Mouse (Mus musculus): Measurements from ENCODE around the gene Nfkb2.

Gene Nfkb2

DNA sequence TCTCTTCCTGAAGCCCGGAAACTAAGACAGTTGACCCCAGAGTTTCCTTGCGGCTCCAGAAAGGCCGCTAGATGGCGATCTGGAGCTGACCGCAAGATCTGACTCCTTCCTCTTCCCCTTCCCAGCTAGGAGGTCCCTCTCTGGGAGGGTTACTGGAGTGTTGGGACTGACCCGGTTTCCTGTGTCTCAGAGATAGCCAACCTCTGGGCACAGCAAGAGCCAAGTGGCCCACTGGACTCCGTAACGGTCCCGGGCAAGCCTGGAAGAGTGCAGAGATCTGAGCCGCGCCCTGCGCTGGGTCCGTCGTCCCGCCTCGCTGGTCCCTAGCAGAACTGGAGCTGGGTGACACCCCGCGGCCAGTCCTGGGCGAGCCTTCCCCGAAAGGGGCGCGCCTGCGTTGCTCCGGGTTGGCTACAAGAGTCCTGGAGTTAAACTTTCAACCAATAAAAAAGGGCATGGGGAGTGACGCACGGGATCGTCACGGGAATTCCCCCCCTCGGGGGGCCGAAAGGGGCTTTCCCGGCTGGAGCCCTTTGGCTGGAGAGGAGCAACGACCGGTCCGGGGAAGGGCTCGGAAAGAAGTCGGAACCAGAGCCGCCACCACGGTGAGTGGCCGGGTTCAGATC, at the start of gene Nfkb2:
TSS of gene Nfkb2 (plus strand) at position 105 of the 626 bp plus-strand sequence.
- in situ Hi-C loops (cut with MboI, MseI) = loop anchor here (10.0 kb wide), 2 partner anchors 170 to 1270 kb away; partner anchors contain the start of gene Elovl3

DNA sequence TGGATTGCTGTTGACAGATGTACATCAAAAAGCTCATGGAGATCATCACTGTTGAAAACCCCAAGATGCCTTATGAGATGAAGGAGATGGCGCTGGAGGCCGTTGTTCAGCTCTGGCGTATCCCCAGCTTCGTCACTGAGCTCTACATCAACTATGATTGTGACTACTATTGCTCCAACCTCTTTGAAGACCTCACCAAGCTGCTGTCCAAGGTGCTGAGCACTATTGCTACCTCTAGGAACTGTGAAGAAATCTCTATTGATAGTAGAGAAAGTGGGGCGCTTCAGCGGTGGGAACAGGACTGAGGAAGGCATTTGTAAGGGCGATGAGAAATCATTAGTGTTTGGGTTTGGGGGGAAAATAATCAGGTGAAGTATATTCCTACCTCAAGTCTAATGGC, 39.4 kb upstream of the Nfkb2 start:
- in situ Hi-C loops (cut with MboI, MseI) = no loop called here

DNA sequence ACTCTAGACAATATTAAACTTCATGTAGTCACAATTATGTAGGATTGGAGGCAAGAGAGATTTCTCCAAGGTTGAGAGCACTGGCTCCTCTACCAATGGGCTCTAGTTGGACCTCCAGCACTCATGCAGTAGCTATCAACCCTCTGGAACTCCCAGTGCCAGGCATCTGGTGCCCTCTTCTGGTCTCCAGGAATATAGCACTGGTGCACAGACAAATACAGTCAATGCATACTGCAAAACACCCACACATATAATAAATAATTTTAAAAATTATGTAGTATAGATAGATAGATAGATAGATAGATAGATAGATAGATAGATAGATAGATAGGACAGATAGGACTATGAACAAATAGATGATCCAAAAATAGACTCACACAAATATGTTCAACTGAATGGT, 28.8 kb upstream of the Nfkb2 start:
- in situ Hi-C loops (cut with MboI, MseI) = no loop called here

DNA sequence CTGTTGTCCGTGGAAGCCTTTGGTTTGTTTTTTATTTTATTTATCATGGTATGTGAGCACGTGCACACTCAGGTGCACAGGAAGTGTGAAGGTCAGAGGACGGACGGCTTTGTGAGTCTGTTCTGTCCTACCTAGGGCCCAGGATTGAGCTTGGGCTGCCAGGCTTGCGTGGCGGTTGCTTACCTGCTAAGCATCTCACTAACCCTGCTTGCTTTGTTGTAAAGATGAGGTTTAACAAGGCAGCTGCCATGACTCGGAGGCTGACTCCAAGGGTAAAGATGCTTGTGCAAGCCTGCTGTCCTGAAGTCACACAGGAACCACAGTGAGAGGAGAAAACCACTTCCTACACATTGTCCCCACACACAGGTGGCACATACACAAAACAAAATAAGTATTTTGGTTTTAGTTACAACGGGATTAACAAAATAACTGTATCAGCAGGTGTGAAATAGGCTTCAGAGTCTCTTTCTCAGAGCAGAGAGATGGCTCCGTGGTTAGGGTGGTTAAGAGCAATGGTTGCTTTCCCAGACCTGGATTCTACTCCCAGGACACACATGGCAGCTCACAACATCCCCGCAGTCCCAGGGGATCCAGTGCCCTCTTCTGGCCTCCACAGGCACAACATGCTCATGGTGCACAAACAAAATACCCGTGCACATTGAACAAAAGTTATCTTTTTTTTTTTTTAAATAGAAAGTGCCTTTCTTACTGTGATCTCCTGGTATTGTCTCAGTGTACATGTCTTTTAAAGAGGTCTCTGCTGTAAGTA, 21.9 kb upstream of the Nfkb2 start:
- in situ Hi-C loops (cut with MboI, MseI) = no loop called here

DNA sequence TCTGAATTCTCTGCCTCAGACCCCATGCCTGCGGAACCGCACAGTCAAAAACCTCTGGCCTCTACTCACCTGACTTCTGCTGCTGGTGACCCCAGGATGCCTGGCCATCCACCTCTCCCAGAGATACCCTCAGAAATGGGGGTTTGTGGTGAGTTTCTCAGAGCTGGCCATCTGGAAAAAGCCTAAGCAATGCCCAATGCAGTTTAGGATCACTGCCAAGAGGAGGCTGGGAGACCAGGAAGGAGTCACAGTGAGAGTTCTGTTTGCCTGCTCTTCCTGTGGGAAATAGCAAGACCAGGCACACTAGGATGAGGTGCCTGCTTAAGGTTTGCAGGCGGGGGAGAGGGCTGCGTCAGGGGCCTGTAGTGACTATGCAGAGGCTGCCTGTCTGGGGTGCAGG, 19.4 kb upstream of the Nfkb2 start:
- in situ Hi-C loops (cut with MboI, MseI) = no loop called here

DNA sequence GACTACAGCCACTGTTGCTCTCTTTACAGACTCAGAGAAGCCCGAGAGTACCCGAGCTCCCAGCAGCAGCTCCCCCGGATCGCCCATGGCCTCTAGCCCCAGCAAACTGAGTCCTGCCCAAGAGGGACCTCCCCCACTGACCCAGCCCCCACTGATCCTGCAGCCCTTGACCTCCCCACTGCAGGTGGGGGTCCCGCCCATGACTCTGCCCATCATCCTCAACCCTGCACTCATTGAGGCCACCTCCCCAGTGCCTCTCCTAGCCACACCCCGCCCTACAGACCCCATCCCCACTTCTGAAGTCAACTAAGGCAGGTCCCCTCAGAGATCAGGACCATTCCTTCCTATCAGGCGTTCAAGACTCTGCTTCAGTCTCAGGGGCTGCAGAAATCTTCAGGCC, 18.5 kb upstream of the Nfkb2 start:
- in situ Hi-C loops (cut with MboI, MseI) = no loop called here

DNA sequence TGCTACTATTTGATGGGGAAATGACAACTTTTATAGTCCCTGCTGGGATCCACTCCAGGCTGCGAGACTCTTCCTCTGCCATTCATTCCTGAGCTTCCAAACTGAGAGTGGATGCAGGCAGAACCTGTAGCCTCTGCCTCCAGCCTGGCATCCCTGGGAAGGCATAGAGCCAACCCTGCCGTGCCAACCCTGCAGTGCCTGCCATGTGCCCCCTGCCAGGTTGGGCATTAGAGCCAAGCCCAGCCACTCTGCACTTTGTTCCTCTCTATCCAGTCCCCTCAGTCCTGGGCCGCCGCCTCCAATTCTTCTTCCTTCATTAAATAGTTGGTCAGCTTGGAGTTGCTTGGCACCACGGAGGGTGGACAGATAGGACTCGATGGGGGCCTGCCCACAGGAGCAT, 18.1 kb upstream of the Nfkb2 start:
- in situ Hi-C loops (cut with MboI, MseI) = no loop called here

DNA sequence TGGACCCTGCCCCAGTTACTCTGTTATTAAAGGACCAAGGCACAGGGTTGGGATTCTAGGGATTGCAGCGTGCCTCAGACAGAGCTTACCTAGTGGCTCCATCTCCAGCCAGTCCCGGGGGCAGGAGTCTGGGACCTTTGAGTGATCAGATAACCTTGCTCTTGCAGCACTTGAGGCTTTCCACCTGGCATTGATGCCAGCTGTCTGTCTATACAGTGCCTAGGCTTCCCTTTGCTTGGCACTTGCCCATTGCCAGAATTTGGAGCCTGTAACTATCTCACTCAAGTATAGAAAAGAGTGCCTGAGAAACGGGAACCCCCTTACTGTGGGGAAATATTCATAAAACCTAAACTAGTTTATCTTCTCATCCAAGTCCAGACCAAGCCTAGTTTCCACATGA, 17.2 kb upstream of the Nfkb2 start:
- in situ Hi-C loops (cut with MboI, MseI) = no loop called here

DNA sequence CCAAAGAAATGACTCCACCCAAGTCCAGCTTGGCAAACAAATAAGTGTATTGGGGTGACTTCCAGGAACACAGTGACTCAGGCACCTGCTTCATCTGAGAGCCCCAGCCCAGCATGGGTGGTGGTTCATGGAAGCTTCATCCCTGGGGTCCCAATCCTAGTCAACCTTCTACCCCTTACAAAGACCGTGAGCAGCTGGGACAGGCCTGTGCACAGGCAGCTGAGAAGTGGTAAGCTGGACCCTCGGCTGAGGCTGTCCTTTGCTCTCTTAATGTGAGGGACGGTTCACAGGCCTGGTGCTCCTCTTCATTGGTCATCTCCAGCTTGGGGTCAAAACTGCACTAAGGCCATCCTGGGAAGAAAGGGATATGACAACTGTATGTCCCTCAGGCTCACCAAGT, 16.6 kb upstream of the Nfkb2 start:
- in situ Hi-C loops (cut with MboI, MseI) = no loop called here

DNA sequence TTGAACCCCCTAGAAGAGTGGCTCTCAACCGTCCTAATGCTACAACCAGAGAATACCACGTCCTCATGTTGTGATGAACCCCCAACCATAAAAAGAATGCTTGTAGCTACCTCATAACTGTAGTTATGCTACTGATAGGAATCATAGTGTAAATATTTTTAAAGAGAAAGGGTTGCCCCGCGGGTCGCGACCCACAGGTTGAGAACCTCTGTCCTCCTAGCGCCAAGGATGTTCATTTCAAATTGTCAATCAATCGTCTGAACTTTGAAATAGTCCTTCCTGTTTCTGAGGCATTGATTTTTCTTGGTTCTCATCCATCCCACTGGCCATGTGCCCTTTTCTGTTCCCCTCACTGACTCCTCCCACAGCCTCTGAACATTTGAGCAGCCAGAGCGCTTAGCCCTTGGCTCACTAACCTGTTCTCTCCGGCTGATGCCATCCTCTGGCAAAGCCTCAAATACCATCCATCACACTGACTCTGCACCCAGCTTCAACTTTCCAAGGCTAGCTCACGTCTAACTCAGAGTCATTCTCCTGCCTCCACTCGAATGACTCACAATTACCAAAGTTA, 13.5 kb upstream of the Nfkb2 start:
- in situ Hi-C loops (cut with MboI, MseI) = no loop called here

DNA sequence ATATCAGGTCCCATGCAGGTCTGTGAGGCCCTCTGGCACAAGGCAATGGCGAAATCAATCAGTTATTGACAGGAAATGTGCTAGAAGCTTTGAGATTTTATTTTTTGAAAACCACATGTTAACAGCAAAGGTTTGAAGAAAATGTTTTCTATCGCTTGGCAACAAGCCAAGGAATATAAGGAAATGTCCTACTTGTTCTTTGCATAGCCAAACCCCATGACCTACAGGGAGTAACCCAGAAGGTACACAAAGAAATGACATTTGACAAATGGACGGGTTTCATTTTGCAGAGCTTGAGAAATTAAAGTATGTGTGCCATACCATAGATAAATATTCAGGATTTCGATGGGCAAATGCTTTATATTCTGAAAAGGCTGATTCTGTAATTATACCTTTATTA, 7.2 kb upstream of the Nfkb2 start:
- in situ Hi-C loops (cut with MboI, MseI) = no loop called here

DNA sequence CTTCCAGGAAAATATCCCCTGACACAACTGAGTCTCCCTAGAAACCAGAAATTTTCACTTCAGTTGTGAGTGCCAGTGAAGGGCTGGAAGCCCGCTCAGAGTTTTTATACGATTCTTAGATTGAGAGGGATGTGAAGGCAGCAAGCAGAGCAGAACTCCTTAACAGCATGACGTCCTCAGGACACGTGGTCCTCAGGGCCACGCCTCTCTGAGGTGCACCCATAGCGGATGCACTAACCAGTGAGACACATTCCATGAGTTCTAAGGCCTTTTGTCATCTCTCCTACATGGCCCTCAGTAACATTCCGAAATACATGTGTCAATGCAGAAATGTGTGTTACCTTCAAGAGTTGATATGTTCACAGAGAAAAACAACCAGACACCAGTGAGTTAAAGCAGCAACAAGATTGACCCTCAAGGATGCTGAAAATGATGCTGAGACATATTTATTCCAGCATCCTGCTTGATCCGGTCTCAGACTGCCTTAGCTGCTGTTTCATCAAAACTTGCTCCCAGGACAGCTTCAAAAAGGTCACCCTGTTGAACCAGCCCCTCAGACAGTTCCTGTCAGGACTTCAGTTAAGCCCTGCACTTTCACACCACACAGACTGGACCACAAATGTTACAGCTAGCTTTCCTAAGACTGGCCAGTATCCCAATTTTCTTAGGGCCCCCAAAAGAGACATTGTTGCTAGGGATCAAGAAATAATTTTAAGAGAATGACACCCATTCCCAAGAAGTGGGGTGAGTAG, 3.6 kb upstream of the Nfkb2 start:
- in situ Hi-C loops (cut with MboI, MseI) = loop anchor here (10.0 kb wide), 2 partner anchors 166 to 1266 kb away; partner anchors contain the start of gene Elovl3

DNA sequence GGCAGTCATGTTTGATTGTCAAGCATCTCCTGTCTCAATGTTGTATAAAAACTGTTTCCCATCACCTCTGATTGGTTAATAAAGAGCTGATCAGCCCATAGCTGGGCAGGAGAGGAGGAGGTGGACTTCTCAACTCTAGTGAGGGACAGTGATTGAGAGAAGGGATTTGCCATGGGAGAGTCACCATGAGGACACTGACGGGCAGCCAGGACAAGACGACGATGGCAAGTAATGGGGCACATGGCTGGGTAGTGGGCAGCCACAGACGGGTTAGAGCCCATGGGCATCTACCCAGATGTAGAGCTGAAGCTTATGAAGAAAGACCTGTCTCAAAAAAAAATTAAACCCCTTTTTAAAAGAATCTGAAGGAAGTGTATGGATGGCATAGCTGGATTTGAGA, 1.6 kb upstream of the Nfkb2 start:
- in situ Hi-C loops (cut with MboI, MseI) = loop anchor here (10.0 kb wide), 2 partner anchors 168 to 1268 kb away; partner anchors contain the start of gene Elovl3

DNA sequence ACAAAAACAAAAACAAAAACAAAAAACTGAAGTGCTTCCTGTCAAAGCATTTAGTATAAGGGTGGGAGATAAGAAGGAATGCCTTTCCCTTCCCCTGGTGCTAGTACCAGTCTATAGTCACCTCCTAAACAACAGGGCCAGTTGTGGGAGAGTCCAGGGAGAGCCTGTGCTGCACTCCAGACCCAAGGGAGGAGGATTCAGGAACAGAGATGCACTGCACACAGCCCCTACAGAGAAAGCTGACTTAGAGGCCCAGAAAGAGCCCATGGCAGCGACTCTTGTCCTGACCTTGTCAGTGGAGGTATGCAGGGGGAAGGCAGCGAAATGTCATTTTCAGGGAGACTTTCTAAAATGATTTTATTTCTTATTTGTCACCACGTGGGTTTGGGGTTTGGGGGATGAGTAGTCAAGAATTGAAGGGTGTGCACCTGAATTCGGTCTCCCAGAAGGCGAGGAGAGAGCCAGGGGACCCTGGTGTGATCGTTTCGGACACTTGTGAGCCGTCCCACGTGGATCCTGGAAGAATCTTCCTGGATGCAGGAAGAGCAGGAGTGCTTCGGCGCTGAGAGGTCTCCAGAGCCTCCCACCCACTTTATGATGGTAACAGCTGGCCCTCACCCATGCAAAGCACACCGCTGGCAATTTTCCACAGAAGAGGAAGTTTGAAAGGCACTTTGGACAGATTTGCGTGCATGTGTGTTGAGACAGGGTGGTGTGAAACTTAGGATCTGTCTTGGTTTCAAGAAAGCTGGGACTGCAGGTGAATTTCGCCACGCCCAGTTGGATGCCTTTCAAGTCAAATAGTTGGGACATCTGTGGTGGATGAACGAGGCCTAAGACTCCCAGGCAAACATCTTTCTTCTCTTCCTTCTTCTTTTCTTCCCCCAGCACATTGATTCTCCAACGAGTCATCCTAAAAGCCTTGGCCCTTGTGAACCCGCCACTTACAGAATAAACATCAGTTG, 587 bp upstream of the Nfkb2 start:
- in situ Hi-C loops (cut with MboI, MseI) = loop anchor here (10.0 kb wide), 2 partner anchors 169 to 1269 kb away; partner anchors contain the start of gene Elovl3

DNA sequence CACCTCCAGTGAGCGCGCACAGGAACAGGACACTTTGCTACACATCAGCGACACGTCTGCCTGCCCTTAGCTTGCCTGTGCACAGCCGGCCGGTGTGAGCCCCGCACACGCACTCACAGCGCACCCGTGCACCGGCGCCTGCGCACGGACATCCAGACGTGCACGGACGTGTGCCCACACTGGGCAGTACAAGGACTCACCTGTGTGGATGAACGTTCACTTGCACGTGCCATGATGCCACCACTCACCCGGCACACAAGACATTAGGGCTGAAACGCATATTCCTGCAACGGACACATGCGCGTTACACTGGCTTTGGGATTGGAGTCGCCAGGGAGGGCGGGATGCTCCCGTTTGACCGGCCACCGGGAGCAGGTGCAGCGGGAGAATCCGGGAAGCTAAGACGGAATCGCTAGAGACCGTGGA, 801 bp downstream of the Nfkb2 start:
- in situ Hi-C loops (cut with MboI, MseI) = loop anchor here (10.0 kb wide), 2 partner anchors 170 to 1270 kb away; partner anchors contain the start of gene Elovl3

DNA sequence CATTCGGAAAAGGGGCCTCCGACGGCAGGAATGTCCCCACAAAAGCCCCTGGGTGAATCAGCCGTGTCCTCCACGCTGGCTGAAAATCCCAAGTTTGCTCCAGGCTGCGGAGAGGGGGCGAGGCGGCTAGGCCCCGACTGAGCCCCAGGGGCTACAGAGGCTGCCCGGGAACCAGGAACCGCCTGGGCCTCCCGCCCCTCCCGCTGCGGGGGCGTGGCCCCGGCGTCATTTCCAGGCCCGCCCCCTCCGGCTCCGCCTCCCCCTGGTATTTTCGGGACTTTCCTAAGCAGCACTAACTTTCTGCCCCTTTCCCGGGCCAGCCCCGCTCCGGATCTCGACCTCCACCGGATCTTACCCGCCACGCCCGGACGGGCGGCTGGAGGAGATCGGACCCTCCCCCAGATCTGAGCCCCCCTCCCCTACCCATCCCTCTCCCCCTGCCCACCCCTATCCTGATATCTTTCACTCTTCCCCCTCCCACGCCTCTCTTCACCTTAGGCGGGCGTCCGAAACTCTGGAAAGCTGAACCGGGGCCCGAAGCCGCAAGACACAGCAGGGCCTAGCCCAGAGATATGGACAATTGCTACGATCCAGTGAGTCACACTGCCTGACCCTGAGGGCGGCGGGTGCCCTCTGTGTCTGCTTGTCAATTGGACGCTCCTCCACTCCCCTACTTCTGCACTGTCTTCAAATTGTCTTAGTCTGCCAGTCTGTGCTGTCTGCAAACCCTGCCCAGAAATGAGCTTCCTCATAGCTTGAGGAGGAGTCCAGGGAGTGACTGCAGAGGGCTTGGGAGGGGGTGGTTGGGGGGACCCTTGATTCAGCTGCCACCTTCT, 1.5 kb downstream of the Nfkb2 start:
- in situ Hi-C loops (cut with MboI, MseI) = loop anchor here (10.0 kb wide), 2 partner anchors 171 to 1271 kb away; partner anchors contain the start of gene Elovl3

DNA sequence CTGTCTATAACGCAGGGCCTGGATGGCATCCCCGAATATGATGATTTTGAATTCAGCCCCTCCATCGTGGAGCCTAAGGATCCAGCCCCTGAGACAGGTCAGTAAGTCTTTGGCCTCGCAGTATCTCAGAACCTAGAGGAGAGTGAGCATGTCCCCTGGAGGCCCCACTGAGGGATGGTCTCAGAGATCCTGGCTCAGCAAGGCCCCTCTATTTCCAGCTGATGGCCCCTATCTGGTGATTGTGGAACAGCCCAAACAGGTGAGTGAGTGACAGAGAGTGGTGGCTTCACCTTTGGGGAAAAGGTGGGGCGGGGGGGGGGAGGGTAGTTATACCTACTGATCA, 2.1 kb downstream of the Nfkb2 start:
- in situ Hi-C loops (cut with MboI, MseI) = loop anchor here (10.0 kb wide), 2 partner anchors 171 to 1271 kb away; partner anchors contain the start of gene Elovl3

DNA sequence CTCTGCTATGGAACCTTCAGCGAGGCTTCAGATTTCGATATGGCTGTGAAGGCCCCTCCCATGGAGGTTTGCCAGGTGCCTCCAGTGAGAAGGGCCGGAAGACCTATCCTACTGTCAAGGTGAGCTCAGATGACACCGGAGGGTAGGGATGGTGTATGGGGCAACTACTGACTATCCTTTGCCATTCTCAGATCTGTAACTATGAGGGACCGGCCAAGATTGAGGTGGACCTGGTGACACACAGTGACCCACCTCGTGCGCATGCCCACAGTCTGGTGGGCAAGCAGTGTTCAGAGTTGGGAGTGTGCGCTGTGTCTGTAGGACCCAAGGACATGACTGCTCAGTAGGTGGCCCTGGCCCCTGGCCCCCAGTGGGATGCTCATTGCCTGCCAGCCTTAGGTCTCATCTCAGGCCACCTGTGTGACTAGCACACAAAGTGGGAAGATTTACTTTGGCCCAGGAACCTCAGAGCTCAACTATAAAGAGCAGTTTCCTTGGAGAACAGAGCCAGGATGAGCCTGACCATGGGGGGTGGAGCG, 2.7 kb downstream of the Nfkb2 start:
- in situ Hi-C loops (cut with MboI, MseI) = loop anchor here (10.0 kb wide), 2 partner anchors 172 to 1272 kb away; partner anchors contain the start of gene Elovl3

DNA sequence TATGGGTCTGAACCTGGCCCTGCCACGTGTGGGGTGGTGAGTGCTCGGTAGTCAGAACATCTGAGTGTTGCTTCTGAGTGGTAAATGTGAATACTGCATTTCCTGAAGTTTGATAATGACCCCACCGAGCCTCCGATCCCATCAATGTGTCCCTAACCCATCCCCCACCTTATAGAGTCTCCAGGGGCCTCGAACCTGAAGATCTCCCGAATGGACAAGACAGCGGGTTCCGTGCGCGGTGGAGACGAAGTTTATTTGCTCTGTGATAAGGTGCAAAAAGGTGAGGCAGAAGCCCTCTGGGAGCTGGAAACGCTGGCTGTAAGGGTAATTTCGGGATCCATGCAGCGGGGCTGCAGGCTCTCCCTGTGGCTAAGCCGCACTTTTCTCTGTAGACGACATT, 3.7 kb downstream of the Nfkb2 start:
- in situ Hi-C loops (cut with MboI, MseI) = loop anchor here (10.0 kb wide), 2 partner anchors 173 to 1273 kb away; partner anchors contain the start of gene Elovl3
